Mouse (Mus musculus) urinary bladder, postnatal 25 days (tissue): ENCODE measurements around the gene Sox6.

Experiments
- DNase-seq: peaks from one replicate; pipeline ENCODE4 v3.0.0; 2022; ENCODE audit warnings: low spot score

Gene Sox6

DNA sequence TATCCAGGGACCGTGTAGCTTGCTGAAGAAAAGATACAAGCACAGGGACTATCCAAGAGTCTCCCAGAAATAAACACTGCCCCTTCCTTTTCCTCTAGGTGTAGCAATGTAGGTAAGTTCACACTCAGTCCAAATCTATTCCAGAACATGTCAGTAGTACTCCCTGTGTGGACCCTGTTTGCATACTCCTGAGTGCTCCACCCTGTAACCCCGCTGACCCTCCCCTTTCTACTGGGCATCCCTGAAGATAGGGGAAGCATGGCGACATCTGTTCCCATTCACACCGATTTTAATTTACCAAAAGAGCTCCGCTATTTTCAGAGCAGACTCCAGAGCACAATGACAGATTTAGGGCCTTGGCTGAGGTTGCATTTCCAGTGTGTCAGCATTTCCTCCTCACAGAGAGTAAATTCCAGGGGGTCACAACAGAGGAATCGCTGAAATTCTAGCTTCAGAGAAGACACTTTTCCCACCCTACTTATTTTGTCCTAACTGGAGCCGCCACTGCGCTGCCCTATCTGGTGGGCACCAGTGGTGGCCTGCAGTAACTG, 288.2 kb downstream of the Sox6 start:
- no peak for DNase-seq

DNA sequence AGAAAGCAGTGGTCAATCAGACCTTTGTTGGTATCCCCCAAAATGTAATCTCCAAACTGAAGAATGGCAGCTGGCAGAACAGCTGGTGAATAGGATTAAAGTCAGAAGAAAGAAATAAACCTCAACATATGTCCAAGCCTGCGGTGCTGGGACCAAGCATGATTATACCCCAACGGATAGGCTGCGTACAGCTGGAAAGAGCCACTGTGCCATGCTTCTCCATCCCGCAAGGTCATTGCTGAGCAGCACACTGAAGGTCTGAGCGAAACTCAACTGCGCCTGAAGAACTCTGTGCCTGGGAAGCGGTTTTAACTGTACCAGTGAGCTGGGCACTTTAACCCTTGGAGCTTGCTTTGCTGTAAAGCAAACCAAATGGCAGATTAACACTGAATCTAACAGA, 291.1 kb downstream of the Sox6 start:
- DNase-seq = no peak

DNA sequence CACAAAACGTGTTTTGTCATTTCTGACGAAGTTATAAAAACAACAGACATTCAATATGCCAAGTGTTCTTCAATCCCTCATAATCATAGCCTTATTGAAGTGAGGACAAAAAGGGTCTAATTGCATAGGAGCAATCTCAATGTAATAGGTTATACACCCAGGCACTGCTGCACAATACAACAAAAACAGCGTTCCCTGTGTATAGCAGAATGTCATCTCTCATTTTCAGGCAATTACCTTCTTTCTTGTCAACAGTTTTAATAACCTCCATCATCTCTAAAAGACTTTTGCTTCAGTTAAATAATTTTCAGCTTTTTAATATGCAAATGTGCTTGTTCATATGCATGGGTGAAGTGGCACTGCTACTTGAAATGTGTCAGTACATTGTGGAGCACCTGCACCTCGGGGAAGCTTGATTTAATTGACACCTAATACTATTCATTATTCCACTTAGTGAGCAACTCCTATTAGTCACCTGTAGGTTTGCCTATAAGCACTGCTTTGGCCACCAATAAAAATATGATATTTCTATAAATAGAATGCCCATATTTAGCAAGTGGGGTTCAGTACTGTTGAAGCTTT, 292.8 kb downstream of the Sox6 start:
- no peak for DNase-seq

DNA sequence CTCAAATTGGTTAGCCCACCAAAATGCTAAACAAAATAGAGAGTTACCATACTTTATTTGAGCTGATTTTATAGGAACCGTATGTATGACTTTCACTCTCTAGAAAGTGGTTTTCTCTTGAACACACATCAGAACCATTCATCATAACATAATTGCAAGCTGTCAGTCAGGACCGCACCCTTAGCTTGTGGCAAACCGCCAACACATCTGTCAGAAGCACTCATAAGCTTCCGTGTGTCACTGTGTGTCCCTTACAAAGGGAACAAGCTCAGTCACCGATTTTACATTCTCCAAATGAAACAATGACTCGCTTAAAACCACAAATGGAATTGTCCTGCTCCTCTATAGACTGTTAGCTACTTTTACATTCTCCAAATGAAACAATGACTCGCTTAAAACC, 304.5 kb downstream of the Sox6 start:
- no peak for DNase-seq

DNA sequence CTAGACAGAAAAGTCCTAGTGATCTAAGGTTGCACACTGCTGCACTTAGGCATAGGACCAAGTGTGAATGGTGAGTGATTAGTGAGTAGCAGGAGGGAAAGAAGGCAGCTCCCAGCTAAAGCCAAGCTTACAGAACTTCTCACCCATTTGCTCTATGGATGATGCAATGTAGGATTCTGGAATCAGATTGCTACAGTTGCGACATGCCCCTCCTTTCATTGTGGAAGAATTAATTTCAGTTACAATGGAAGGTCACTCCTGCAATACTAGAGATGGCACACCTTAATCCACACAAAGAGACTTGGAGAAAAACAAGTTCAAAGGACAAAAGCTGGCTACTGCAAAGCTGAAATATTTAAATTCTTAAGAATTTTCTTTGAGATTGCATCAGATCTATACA, 305.8 kb downstream of the Sox6 start:
- no peak for DNase-seq

DNA sequence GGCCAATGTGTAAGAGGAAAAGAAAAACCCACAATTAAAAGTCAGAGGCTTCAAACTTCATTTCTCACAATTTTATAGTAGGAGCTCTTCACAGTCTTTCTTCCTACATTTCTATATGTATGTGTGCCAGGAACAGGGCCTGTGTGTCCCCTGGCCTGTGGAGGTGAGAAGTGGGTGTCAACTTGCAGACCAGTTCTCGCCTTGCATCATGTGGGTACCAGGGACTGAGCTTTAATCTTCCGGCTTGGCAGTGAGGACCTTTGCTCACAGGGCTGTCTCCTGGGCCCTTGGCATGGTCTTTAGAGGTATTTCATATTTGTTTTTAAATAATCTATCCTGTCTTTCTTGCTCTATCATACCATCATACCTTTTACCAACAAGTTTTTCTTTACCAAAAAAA, 311.8 kb downstream of the Sox6 start:
- DNase-seq = no peak

DNA sequence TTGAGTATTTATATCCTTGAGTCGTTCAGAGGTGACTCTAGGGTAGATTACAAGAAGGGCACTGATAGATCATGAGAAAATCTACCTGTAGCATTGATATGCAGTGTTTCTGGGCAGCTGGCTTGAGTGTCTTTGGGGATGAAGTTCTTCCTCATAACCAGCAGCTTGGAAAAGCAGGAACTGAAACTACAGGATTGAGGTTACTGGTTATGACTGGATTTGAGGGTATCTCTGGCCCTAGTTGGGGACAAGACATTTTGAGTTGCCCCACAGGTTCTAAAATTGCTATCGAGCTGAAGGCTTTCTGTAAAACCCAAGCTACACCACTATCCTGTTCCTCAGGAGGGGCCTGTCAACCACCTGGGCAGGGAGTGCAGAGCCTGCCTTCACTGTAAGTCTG, 314.2 kb downstream of the Sox6 start:
- no peak for DNase-seq

DNA sequence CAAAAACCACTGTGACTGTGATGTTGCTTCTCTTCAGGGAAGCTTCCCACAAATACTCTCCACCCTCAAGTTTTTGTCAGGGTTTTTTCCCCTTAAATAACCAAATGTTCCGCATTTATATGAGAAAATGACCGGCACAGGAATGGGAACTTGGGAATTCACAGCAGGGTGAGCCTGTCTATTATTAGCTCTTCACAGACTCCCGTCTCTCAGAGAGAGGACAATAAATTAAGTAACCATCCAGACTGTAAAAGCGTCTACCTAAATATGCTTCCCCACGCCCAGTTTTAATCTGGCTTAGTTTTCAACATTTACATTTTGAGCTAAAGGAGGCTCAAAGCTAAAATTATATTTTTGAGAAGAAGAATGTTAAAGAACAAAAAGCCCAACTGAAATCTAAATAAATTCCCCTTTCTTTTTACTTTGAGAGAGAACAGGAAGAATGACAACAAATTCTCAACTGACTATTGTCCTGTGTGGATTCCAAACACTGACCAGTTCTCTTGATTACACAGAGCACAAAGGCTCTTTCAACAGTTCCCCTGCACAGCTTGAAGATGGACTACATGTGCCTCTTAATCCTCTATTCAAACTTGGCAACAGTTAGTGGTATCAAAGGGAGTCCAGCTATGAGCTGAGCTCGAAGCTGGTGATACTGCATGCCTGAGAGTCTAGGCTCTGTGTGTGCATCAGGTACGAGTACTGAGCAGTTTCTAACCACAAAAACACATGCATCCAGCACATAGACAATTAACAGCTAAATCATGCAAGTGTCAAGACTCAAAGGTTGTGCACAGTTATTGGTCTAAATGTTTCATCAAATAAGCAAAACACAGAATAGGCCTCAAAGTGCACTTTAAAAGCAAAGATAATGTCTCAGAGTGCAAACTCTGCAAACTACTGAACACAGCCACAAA, 316.7 kb downstream of the Sox6 start:
- DNase-seq = no peak

DNA sequence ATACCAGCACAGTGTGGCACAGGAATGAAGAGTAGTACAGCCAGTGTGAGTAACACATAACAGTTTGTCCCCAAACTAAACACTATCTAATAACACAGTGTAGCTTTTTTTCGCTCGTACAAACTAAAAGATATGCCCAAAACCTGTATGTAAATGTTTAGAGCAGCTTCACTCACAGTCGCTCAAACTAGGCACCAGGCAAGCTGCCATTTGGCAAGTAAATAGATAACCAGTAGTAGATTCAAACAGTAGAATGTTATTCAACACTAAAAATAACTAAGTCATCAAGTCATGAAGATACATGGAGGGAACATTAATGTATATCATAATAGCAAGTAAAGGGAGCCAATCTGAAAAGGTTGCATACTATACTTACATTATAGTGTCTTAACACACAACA, 318.8 kb downstream of the Sox6 start:
- no peak for DNase-seq

DNA sequence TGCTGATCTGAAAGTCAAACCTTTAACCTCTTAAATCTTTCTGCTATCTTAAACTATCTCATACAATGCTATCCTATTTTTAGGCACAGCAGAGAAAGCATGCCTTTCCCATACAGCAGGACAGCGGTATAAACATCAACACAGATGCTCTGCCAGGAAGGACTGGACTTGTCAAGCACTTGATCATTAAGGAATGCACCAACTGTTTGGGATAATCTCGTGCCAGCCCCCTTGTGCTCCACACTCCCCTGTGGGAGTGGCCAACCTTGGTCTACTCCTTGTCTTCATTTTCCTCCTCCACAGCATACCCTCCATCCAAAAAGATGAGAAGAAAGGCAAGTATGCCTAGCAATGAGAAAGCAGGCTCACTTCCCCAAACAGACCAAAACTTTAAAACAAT, 332.5 kb downstream of the Sox6 start:
- no peak for DNase-seq

DNA sequence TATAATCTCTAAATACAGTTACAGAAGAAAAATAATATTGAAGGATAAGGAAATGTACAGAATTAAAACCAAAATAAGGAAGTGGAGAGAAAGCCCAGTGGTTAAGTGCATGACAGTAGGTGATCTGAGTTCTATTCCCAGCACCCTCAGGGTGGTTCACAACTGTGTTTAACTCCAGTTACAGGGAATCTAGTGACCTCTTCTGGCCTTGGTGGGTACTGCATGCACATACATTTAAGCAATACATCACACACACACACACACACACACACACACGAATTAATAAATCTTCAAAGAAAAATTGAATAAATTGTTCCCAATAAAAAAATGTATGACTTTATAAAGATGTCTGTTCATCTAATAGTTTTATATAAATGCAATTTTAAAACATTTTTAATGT, 340.5 kb downstream of the Sox6 start:
- no peak for DNase-seq

DNA sequence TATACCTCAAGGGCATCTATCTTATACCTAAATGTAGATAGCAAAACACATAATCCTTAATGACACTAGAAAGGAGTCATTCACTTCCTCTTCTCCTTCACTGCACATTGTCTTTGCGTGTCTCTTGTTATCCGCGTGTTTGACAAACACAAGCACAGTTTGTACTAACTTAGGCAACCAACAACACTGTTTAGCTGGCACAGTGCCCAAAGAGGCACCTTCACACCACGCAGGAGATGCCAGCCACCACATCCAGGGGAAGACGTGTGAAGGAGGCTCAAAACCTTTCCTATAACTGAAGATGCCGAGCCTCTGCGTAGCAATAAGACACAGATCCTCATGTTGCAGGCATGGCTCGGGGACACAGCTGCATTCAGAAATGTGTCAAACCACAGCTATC, 345.4 kb downstream of the Sox6 start:
- no peak for DNase-seq

DNA sequence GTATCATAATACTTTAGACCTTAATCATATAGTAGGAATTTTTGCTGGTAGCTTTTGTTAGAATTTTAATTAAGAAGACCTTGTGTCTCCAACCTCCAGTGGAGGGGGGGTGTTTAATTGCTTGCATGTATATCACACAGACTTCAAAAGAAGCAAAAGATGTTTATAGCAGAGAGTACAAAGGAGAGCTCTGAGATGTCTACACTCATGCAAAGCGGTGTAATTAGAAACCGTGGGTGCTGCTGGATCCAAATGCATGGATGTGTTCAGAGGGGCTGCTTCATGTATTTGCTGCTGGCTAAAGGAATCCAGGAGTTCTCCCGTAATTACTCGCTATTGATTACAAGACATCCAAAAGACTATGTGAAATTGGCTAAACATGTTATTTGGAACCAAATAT, 347.5 kb downstream of the Sox6 start:
- no peak for DNase-seq

DNA sequence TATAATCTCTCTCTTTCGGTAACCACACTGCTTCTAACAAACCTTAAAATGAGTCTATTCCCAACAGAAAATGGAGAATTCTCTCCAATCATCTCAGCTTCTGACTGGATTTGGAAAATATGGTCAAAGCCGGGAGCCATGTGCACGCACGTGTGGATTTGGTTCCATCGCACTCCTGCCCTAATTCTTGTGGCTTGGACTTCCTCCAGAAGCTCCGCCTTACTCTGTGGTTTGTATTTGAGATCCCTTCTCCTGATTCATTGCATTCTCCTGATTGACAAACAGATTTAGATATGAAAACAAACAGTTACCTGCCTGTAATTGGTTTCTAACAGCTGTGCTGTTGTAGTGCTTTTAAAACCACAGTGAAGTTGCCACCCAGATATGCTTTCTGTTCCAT, 351.9 kb downstream of the Sox6 start:
- peak; percentile 13 for DNase-seq

DNA sequence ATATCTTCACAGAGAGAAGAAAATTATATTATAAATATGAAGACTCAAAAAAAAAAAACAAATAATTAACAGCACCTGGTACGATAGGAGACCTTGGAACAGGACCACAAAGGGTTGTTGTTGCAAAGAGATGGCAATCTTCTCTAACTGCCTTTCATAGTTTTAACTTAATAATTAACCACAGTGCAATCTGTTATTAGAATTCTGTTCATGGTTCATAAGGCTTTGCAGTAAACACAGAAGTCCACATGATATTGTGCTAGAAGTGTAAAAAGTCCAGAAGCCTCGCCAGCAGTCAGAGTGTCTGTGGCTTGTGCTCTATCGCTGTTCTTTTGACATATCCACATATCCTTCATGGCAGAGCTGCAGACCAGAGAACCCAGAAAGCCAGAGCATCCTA, 354.5 kb downstream of the Sox6 start:
- DNase-seq = no peak

DNA sequence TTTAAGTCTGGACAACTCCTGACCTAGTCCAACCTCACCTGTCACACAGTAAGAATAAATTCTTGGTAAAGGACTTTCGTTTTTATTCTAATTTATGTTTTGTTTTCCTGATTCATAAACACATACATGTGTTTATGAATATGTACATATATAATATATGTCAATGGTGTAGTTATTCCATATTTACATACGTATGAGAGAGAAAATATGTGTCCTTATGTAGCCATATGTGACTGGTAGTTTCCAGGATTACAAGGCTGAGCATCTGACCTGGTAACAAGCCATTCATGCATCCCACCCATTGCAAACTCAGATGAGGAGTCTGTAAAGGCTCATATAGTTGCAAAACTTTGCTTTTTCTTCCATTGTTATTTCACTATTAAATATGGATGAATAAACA, 366.8 kb downstream of the Sox6 start:
- no peak for DNase-seq

DNA sequence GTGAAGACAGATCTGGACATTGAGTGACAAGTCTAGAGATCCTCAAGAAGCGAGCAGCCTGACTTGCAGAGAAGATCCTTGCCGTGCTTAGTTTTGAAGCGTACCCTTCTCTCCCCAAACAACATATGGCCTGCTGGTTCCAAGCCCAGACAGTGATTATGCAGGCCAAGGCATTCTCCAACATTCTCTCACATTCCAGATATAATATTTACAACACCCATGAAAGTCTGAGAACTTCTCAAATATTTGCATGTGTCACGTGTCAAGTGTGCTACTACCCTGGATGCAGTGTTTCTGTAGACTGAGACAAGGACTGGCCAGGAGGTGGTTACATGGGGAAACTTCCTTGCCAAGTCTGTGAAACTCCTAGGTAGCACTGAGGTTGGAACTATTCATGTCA, 367.3 kb downstream of the Sox6 start:
- DNase-seq = no peak

DNA sequence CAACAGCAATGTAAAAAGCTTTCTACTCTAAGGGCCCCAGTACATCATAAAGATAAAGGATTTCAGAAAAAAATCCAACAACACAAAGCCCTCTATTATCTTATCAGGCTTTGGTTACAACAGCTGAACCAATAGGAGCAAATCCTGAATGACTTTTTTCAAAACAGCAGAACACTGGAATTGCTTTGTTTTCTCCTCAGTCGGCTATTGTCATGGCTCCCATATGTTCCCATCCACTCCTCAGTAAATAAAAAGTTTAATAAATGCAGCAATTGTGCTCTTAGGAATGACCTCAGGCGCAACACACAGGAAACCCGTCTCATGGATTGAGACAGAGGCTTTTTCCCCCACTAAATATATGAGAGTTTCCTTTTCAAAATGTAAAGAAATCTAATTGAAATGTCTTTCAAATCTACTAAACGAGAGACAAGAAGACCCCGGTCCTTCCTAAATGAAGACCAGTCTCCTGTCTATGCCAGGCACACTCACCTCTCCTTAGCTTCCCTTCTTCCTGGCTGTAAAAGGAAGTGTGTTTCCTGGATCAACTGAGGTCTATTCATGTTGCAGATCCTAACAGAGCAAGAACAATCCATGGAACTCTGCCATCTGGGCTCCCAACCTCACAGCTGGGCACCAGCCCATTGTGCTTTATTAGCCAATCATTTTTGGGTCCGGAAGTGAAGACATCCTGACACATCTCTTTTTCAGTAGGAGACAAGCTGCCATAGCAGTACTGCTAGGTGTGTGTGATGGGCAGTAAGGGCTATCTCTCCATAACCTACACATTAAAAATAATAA, 369.2 kb downstream of the Sox6 start:
- no peak for DNase-seq

DNA sequence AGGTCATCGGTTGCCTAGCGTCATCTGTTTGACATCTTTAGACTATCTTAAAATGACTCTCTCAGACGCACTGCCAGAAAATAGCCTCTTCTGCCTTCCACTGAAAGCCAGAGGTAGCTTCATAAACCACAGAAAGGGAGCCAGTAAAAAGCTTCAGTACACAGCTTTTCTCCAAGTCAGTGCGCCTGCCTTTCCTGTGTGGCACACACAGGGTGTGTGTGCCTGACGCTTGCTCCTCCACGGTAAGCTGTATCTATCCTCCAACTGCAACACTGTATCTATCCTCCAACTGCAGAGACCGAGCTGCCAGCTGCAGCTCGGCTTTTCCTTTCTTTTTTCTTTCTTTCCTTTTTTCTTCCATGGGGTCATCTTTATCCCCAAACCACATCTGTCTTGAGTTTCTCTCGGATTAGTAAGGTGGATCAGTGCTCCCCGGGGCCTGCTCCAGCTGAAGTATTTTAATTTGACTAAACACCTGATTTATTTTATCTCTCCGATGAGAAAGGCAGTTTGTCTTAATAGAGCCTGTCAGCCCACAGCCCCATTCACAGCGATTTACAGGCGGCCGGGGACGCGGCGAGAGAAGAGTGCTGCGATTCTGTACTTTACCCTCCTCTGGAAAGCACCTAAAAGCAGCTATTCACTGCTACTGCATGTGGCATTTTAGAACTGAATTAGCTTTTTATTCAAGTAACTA, 371.8 kb downstream of the Sox6 start:
- DNase-seq = no peak

DNA sequence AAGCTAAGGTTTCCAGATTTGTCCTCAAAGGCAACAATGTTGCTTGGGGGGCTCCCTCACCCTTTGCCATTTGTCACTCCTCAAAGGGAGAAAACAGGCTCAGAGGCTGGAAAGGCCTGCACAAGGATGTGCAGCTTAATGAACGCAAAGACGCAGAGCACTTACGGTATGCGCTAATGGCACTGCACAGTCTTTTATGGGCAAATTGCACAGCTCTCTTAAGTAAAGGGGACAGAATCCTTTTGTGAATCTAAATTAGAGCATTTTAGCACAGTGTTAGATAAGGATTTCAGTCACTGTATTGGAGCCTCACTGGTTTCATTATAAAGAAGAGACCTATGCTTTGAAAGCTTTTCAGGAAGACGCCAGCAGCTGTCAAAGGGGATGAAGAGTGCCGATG, 375.2 kb downstream of the Sox6 start:
- DNase-seq = no peak

DNA sequence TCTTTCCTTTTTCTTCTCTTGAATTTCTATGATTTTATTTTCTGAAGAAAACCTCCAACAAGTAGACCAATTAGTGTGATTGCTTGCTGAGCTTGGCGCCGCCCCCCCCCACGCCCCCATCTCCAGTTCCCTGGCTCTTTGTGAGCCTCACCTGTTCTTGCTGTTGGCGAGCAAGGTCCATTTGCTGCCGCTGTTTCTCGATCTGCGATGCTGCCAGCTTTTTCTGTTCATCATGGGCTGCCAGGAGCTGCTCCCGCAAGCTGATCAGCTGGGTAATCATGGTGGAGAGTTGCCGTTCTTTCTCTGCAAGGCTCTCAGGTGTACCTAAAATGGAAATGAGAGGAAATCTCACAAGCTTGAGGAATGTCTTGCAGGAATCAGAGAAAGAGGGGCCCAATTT, 376.5 kb downstream of the Sox6 start:
- DNase-seq = no peak

DNA sequence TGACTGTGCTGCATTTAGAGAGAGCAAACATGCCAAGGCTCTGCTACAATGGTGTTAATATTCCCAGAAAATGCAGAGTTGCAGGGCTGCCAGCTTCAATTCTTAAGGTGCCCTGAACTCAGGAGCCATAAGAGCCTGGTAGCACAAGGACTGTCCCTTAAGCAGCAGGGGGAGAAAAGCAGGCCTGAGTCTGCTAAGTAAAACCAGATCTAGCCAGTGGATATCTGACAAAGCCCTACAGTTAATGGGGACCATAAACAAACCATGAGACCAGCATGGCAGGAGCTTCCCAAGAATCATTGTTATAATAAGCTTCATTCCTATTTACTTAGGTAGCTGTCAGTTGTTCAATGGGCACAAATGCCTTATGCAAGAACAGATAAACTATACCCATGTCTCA, 391.9 kb downstream of the Sox6 start:
- no peak for DNase-seq
